Mouse (Mus musculus) liver, adult 2 months (tissue): ENCODE measurements around the gene 4930518I15Rik. TPM values are rescaled to one million over a fixed set of nuclear protein-coding genes. Genes with fewer than 3 reads are reported as not detected.

Source experiments
- DNase-seq: peaks from one replicate; pipeline ENCODE4 v3.0.0-alpha.2; 2011; ENCODE audit warnings: low read depth, low spot score; ENCODE audit errors: extremely low read depth
- H3K27ac ChIP-seq: fragments of 200-500 bp; replicated peaks from 2 replicates; pipeline ENCODE4 v1.5.1; 2012; ENCODE audit warnings: low read depth, mild to moderate bottlenecking, control low read depth, inconsistent platforms, low read length; ENCODE audit not compliant: insufficient read depth
- H3K27me3 ChIP-seq: fragments of 200-500 bp; 2 replicates; pipeline ENCODE4 v1.6.1; 2012; ENCODE audit warnings: mild to moderate bottlenecking, moderate library complexity, low read length, inconsistent platforms; ENCODE audit not compliant: control insufficient read depth, insufficient read depth
- H3K36me3 ChIP-seq: fragments of 200-500 bp; 2 replicates; pipeline ENCODE4 v1.6.1; 2012; ENCODE audit warnings: low read length, inconsistent platforms; ENCODE audit not compliant: control insufficient read depth, insufficient read depth
- H3K4me1 ChIP-seq: fragments of 200-500 bp; 2 replicates; pipeline ENCODE4 v1.6.1; 2011; ENCODE audit warnings: low read length; ENCODE audit not compliant: control insufficient read depth, insufficient read depth
- H3K4me3 ChIP-seq: fragments of 200-500 bp; 2 replicates; pipeline ENCODE4 v1.5.1; 2011; ENCODE audit warnings: low read depth, mild to moderate bottlenecking, control low read depth, low read length, moderate library complexity; ENCODE audit not compliant: insufficient read depth
- H3K79me2 ChIP-seq: fragments of 200-500 bp; 2 replicates; pipeline ENCODE4 v1.6.1; 2012; ENCODE audit warnings: inconsistent platforms, mild to moderate bottlenecking, low read length, moderate library complexity; ENCODE audit not compliant: control insufficient read depth, insufficient read depth
- H3K9ac ChIP-seq: fragments of 200-500 bp; 2 replicates; pipeline ENCODE4 v1.6.1; 2012; ENCODE audit warnings: low read depth, mild to moderate bottlenecking, control low read depth, inconsistent platforms, low read length
- CTCF ChIP-seq: fragments of 200-500 bp; IDR thresholded peaks from 2 replicates; pipeline ENCODE4 v1.5.1; 2011; ENCODE audit warnings: low read depth, low read length, control low read depth
- POLR2A ChIP-seq: fragments of 200-500 bp; IDR thresholded peaks from 2 replicates; pipeline ENCODE4 v1.6.1; 2011; ENCODE audit warnings: low read length, control low read depth; ENCODE audit not compliant: insufficient read depth; ENCODE audit errors: extremely low read depth
- WGBS: fragments of 180-500 bp; shearing (Covaris S2); methylation state at CpG from one replicate; pipeline ENCODE4 v1.1.7; 2018; 5-methylcytosine and 5-hydroxymethylcytosine counted together
- polyA plus RNA-seq: library from polyadenylated mRNA; depleted of rRNA; stranded (reverse); fragments of >200 nt; gene quantifications from 2 replicates; pipeline ENCODE4 v1.2.3, GENCODE M21; 2012
- total RNA-seq: library from RNA; depleted of rRNA; stranded (reverse); fragments of >200 nt; gene quantifications from 2 replicates; pipeline ENCODE4 v1.2.3, GENCODE M21; 2014

Gene 4930518I15Rik
- total and polyA plus RNA-seq, 2 experiments: 0.55 to 1.1 TPM

GRCm38 (mm10) chr2:156874760-156875510 lies 17.2 kb upstream of the 4930518I15Rik start:
- H3K36me3 ChIP-seq: peaks cover 34% of the 10 kb centered on the region
- WGBS: 83% methylated on average over 4 of the region's 4 CpGs
- H3K27me3 ChIP-seq: no peaks in the 10 kb centered on the region
- H3K4me3 ChIP-seq: no peak overlapping the region
- TF ChIP-seq CTCF (no peak), POLR2A (no peak)
- peaks cover 8% of the 10 kb centered on the region for H3K4me1 ChIP-seq
- H3K27ac ChIP-seq: no peak overlapping the region
- DNase-seq: no peak
- H3K9ac ChIP-seq: no peak overlapping the region
- H3K79me2 ChIP-seq: peaks cover 10% of the 10 kb centered on the region

- peaks cover 15% of the 10 kb centered on the region for H3K4me1 ChIP-seq
- peaks cover 17% of the 10 kb centered on the region for H3K79me2 ChIP-seq
- H3K36me3 ChIP-seq: peaks cover 38% of the 10 kb centered on the region
- H3K27ac ChIP-seq: no peak overlapping the region
- H3K9ac ChIP-seq: no peak overlapping the region
- no peak for DNase-seq
- H3K4me3 ChIP-seq: no peak overlapping the region
- 93% methylated on average over 8 of the region's 8 CpGs for WGBS
- H3K27me3 ChIP-seq: no peaks in the 10 kb centered on the region
- TF ChIP-seq POLR2A: no peak
- TF ChIP-seq CTCF: no peak
Measured at GRCm38 (mm10) chr2:156874047-156874759, 16.5 kb upstream of the 4930518I15Rik start.

DNA sequence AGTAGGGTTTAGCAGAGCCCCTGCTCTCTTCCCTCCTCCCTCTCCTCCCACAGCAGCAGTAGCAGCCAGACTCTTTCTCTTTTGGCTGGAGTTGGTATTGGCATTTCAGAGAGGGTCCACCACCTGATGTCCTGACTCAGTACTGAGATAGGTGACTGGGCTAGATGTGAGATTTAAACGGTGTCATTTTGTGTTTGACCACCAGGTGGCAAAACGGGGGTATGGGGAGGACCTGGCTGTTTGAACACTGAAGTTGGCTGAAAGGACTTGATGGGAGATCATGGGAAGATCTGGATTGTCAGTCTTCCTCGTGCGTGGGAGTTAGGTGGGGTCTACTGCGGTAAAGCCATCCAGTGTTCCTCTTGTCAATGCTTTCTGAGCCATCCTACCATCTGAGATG lies 15.9 kb upstream of the 4930518I15Rik start:
- Histone ChIP-seq H3K9ac (no peak overlapping the region), H3K27me3 (no peaks in the 10 kb centered on the region), H3K4me1 (peaks cover 18% of the 10 kb centered on the region), H3K27ac (no peak overlapping the region), H3K4me3 (no peak overlapping the region), H3K79me2 (peaks cover 18% of the 10 kb centered on the region), H3K36me3 (peaks cover 38% of the 10 kb centered on the region)
- TF ChIP-seq CTCF: peak; percentile 32; the same call in 1 of the 2 replicates
- no peak for TF ChIP-seq POLR2A
- WGBS: 35% methylated on average over 5 of the region's 5 CpGs
- peak; percentile 34 for DNase-seq

DNA sequence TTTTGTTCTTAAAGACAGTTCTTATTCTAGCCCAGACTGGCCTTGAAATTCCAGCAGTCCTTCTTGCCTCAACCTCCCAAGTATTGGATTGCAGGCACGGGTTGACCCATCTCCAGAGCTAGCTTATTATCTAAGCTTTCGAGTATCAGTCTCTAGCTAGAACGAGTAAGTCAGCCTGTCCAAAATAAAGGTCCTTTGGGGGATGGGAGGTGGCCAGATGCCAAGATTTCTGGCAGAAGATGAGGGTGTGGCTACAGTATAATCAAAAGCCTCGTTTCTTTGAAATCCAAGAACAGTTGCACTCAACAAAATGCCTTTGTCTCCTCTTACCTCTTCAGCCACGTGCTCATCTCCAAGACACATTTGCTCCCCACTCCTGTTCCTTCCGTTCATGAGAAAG lies 12.8 kb upstream of the 4930518I15Rik start:
- H3K4me3 ChIP-seq: no peak overlapping the region
- H3K27ac ChIP-seq: no peak overlapping the region
- H3K9ac ChIP-seq: no peak overlapping the region
- no peaks in the 10 kb centered on the region for H3K27me3 ChIP-seq
- H3K79me2 ChIP-seq: peaks cover 23% of the 10 kb centered on the region
- no peak for TF ChIP-seq CTCF
- no peak for TF ChIP-seq POLR2A
- peak; percentile 62 for DNase-seq
- WGBS: 21% methylated on average over 6 of the region's 6 CpGs
- peaks cover 32% of the 10 kb centered on the region for H3K4me1 ChIP-seq
- peaks cover 55% of the 10 kb centered on the region for H3K36me3 ChIP-seq

DNA sequence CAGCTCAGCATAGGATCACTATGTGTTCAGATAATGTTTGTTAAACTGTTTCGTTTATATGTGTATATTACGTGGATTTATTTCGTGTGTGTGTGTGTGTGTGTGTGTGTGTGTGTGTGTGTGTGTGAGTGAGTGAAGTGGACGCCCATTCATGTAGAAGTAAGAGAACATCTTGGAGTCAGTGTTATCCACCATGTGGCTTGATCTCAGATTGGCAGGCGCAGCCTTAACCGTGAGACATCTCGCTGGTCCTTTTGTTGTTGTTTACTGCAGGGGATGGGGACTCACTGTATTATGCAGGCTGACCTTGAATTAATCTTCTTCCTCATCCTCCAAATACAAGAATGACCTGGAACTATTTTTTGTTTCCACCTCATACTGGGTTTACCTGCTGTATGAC lies 11.8 kb upstream of the 4930518I15Rik start:
- Histone ChIP-seq H3K36me3 (peaks cover 61% of the 10 kb centered on the region), H3K9ac (peak overlapping the region; percentile 47), H3K79me2 (peaks cover 29% of the 10 kb centered on the region), H3K27me3 (no peaks in the 10 kb centered on the region), H3K27ac (peak overlapping the region; percentile 76), H3K4me3 (no peak overlapping the region), H3K4me1 (peaks cover 36% of the 10 kb centered on the region)
- no peak for DNase-seq
- WGBS: 73% methylated on average over 7 of the region's 7 CpGs
- TF ChIP-seq POLR2A (no peak), CTCF (no peak)

DNA sequence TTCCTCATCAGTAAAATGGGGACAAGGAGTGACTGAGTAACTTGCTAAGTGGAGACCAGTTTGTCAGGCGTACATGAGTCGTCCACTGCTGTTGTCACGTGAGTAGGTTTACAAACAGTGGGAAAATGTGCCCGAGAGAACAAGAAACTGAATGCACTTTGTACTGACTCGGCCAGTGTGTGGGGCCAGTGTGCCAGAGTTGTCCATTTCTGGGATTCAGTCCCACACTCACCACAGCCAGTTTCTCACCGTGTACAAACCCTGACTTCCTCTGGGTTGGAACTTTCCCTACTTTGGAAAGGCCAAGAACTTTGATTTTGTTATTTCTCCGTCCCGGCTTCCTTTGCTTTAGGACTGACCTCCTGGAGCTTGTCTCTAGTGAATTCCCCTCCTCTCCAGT lies 11.2 kb upstream of the 4930518I15Rik start:
- Histone ChIP-seq H3K4me1 (peaks cover 37% of the 10 kb centered on the region), H3K79me2 (peaks cover 29% of the 10 kb centered on the region), H3K27ac (peak overlapping the region; percentile 76), H3K4me3 (no peak overlapping the region), H3K36me3 (peaks cover 60% of the 10 kb centered on the region), H3K9ac (peak overlapping the region; percentile 47), H3K27me3 (no peaks in the 10 kb centered on the region)
- 9% methylated on average over 8 of the region's 8 CpGs for WGBS
- no peak for TF ChIP-seq POLR2A
- no peak for TF ChIP-seq CTCF
- DNase-seq: peak; percentile 98
